Mouse (Mus musculus) frontal cortex, postnatal 36 days (tissue): ENCODE results near the gene Dock2.
A peak's percentile ranks its signal among the peaks of the same experiment; 100 is the strongest.
"Not testable (repeated sequence)": the region's sequence is repeated elsewhere in the genome, so short reads cannot be mapped to it uniquely, and the experiment has no call there.

Experiments used
- DNase-seq, 2 experiments: peaks; one replicate each; pipeline ENCODE4 v3.0.0; 2022; ENCODE audit warnings: low spot score in 2 of 2

Gene Dock2

GRCm38 (mm10) chr11:34783587-34784043 is at the start of gene Dock2:
Gene Dock2 (minus strand): TSS chr11:34783892.
- no peak for DNase-seq

- no peak for DNase-seq
Observed at GRCm38 (mm10) chr11:34832678-34833077, 49.0 kb upstream of the Dock2 start.

- DNase-seq, result no peak
Observed at GRCm38 (mm10) chr11:34827803-34828202, 44.1 kb upstream of the Dock2 start.

GRCm38 (mm10) chr11:34826940-34827339 is 43.2 kb upstream of the Dock2 start:
- no peak for DNase-seq

- DNase-seq, result no peak
Observed at GRCm38 (mm10) chr11:34824791-34825190, 41.1 kb upstream of the Dock2 start.

- DNase-seq, result peak in 1 of 2 experiments; percentile 12
Observed at GRCm38 (mm10) chr11:34814767-34815166, 31.1 kb upstream of the Dock2 start.

GRCm38 (mm10) chr11:34814319-34814718 is 30.6 kb upstream of the Dock2 start:
- DNase-seq, result no peak

GRCm38 (mm10) chr11:34805026-34805425 is 21.3 kb upstream of the Dock2 start:
- DNase-seq, result not testable (repeated sequence)

GRCm38 (mm10) chr11:34798066-34798465 is 14.4 kb upstream of the Dock2 start:
- DNase-seq, result not testable (repeated sequence)

GRCm38 (mm10) chr11:34796097-34796496 is 12.4 kb upstream of the Dock2 start:
- peak in 1 of 2 experiments; percentile 31 for DNase-seq

GRCm38 (mm10) chr11:34791872-34792271 is 8.2 kb upstream of the Dock2 start:
- DNase-seq, result no peak

- no peak for DNase-seq
Observed at GRCm38 (mm10) chr11:34784864-34785263, 1.2 kb upstream of the Dock2 start.

- DNase-seq, result no peak
Observed at GRCm38 (mm10) chr11:34782516-34783430, 919 bp downstream of the Dock2 start.

- no peak for DNase-seq
Observed at GRCm38 (mm10) chr11:34780786-34781185, 2.9 kb downstream of the Dock2 start.

- DNase-seq, result no peak
Observed at GRCm38 (mm10) chr11:34779966-34780365, 3.7 kb downstream of the Dock2 start.

GRCm38 (mm10) chr11:34778351-34778750 is 5.3 kb downstream of the Dock2 start:
- no peak for DNase-seq

- DNase-seq, result no peak
Observed at GRCm38 (mm10) chr11:34777529-34777928, 6.2 kb downstream of the Dock2 start.

- no peak for DNase-seq
Observed at GRCm38 (mm10) chr11:34776054-34776453, 7.6 kb downstream of the Dock2 start.

- no peak for DNase-seq
Observed at GRCm38 (mm10) chr11:34774636-34775035, 9.1 kb downstream of the Dock2 start.

GRCm38 (mm10) chr11:34773304-34773895 is 10.3 kb downstream of the Dock2 start:
- no peak for DNase-seq

- no peak for DNase-seq
Observed at GRCm38 (mm10) chr11:34771221-34771986, 12.3 kb downstream of the Dock2 start.

- no peak for DNase-seq
Observed at GRCm38 (mm10) chr11:34770666-34771065, 13.0 kb downstream of the Dock2 start.
